Mouse (Mus musculus): ENCODE data around the gene Cars.
A peak's percentile ranks its signal among the peaks of the same experiment; 100 is the strongest.
"Not testable (repeated sequence)": the region's sequence is repeated elsewhere in the genome, so short reads cannot be mapped to it uniquely, and the experiment has no call there.

Gene Cars

GRCm38 (mm10) chr7:143587586-143587985 is 12.3 kb downstream of the Cars start:
- no peak for DNase-seq (ENCODE audit: low spot score in 2 of 2)

GRCm38 (mm10) chr7:143583956-143584355 is 15.9 kb downstream of the Cars start:
- peak; percentile 39 to 72 for DNase-seq (ENCODE audit: low spot score in 2 of 2)

- DNase-seq (ENCODE audit: low spot score in 2 of 2), result no peak
Measured at GRCm38 (mm10) chr7:143583025-143583424, 16.9 kb downstream of the Cars start.

GRCm38 (mm10) chr7:143575751-143576150 is 24.1 kb downstream of the Cars start:
- DNase-seq (ENCODE audit: low spot score in 2 of 2), result no peak

GRCm38 (mm10) chr7:143565648-143566039 is 34.2 kb downstream of the Cars start:
- no peak for DNase-seq (ENCODE audit: low spot score in 2 of 2)

- DNase-seq (ENCODE audit: low spot score in 2 of 2), result no peak
Measured at GRCm38 (mm10) chr7:143565015-143565647, 34.8 kb downstream of the Cars start.

GRCm38 (mm10) chr7:143563787-143564186 is 36.1 kb downstream of the Cars start:
- DNase-seq (ENCODE audit: low spot score in 2 of 2), result no peak

GRCm38 (mm10) chr7:143557616-143558015 is 42.3 kb downstream of the Cars start:
- DNase-seq (ENCODE audit: low spot score in 2 of 2), result no peak

- peak in 1 of 2 experiments; percentile 65 for DNase-seq (ENCODE audit: low spot score in 2 of 2)
Measured at GRCm38 (mm10) chr7:143556964-143557610, 42.8 kb downstream of the Cars start.

GRCm38 (mm10) chr7:143549588-143550220 is 50.2 kb downstream of the Cars start:
- no peak for DNase-seq (ENCODE audit: low spot score in 2 of 2)

GRCm38 (mm10) chr7:143548976-143549457 is 50.9 kb downstream of the Cars start, which contains the start of gene Nap1l4:
TSS of gene Nap1l4 (minus strand) at chr7:143549106.
- DNase-seq (ENCODE audit: low spot score in 2 of 2), result peak; percentile 97 to 99

GRCm38 (mm10) chr7:143548231-143548961 is 51.5 kb downstream of the Cars start:
- peak in 1 of 2 experiments; percentile 60 for DNase-seq (ENCODE audit: low spot score in 2 of 2)

GRCm38 (mm10) chr7:143546554-143546953 is 53.3 kb downstream of the Cars start:
- DNase-seq (ENCODE audit: low spot score in 2 of 2), result no peak

- no peak for DNase-seq (ENCODE audit: low spot score in 2 of 2)
Measured at GRCm38 (mm10) chr7:143544368-143544767, 55.5 kb downstream of the Cars start.

- no peak for DNase-seq (ENCODE audit: low spot score in 2 of 2)
Measured at GRCm38 (mm10) chr7:143538671-143539070, 61.2 kb downstream of the Cars start.

GRCm38 (mm10) chr7:143538229-143538628 is 61.7 kb downstream of the Cars start:
- DNase-seq (ENCODE audit: low spot score in 2 of 2), result not testable (repeated sequence)

- no peak for DNase-seq (ENCODE audit: low spot score in 2 of 2)
Measured at GRCm38 (mm10) chr7:143536251-143536650, 63.6 kb downstream of the Cars start.

- no peak for DNase-seq (ENCODE audit: low spot score in 2 of 2)
Measured at GRCm38 (mm10) chr7:143533284-143533683, 66.6 kb downstream of the Cars start.

GRCm38 (mm10) chr7:143532410-143532809 is 67.5 kb downstream of the Cars start:
- DNase-seq (ENCODE audit: low spot score in 2 of 2), result no peak

- DNase-seq (ENCODE audit: low spot score in 2 of 2), result no peak
Measured at GRCm38 (mm10) chr7:143519333-143519732, 80.6 kb downstream of the Cars start.

GRCm38 (mm10) chr7:143514416-143514768 is 85.5 kb downstream of the Cars start:
- DNase-seq (ENCODE audit: low spot score in 2 of 2), result no peak

GRCm38 (mm10) chr7:143513763-143514415 is 86.0 kb downstream of the Cars start:
- DNase-seq (ENCODE audit: low spot score in 2 of 2), result no peak
